Mouse (Mus musculus) hindbrain, embryonic 14.5 days (tissue): Measurements from ENCODE around the gene Ankrd33b. TPM values are rescaled to one million over a fixed set of nuclear protein-coding genes. Genes with fewer than 3 reads are reported as not detected.

Source experiments
- ATAC-seq: fragments of 200-750 bp; cut with Nextera tagmentation; 2 replicates; pipeline ENCODE4 v1.8.0; 2017; ENCODE audit warnings: moderate number of reproducible peaks, mild to moderate bottlenecking, moderate TSS enrichment, moderate library complexity; ENCODE audit not compliant: low FRiP score
- DNase-seq: peaks from one replicate; pipeline ENCODE4 v3.0.0-alpha.2; 2015; ENCODE audit warnings: low spot score
- H3K27ac ChIP-seq: fragments of 300-500 bp; sonication (generic); 2 replicates; pipeline ENCODE4 v1.5.1; 2014; ENCODE audit warnings: mild to moderate bottlenecking, moderate library complexity
- H3K27me3 ChIP-seq: fragments of 300-500 bp; sonication (generic); 2 replicates; pipeline ENCODE4 v1.6.1; 2014; ENCODE audit warnings: mild to moderate bottlenecking, low read length, mixed read lengths; ENCODE audit not compliant: control insufficient read depth, insufficient read depth
- H3K36me3 ChIP-seq: fragments of 300-500 bp; sonication (generic); replicated peaks from 2 replicates; pipeline ENCODE4 v1.6.1; 2014; ENCODE audit not compliant: control insufficient read depth, insufficient read depth
- H3K4me1 ChIP-seq: fragments of 300-500 bp; sonication (generic); replicated peaks from 2 replicates; pipeline ENCODE4 v1.6.1; 2014; ENCODE audit warnings: antibody characterized with exemption, low read length, mixed read lengths; ENCODE audit not compliant: control insufficient read depth, insufficient read depth
- H3K4me2 ChIP-seq: fragments of 300-500 bp; sonication (generic); replicated peaks from 2 replicates; pipeline ENCODE4 v1.6.1; 2014; ENCODE audit warnings: mild to moderate bottlenecking, moderate library complexity
- H3K4me3 ChIP-seq: fragments of 300-500 bp; sonication (generic); replicated peaks from 2 replicates; pipeline ENCODE4 v1.5.1; 2014; ENCODE audit warnings: mild to moderate bottlenecking, low read length
- H3K9ac ChIP-seq: fragments of 300-500 bp; sonication (generic); 2 replicates; pipeline ENCODE4 v1.6.1; 2014
- H3K9me3 ChIP-seq: fragments of 300-500 bp; sonication (generic); 2 replicates; pipeline ENCODE4 v1.6.1; 2016; ENCODE audit warnings: low read length; ENCODE audit not compliant: control insufficient read depth
- WGBS: fragments of 180-500 bp; shearing (Covaris S2); extraction: QIAGEN DNeasy Blood & Tissue Kit; methylation state at CpG from one replicate; pipeline ENCODE4 v1.1.7; 2014; 5-methylcytosine and 5-hydroxymethylcytosine counted together
- polyA plus RNA-seq: library from polyadenylated mRNA; unstranded; fragments of >200 nt; fragmentation: Nextera tagmentation; extraction: Ambion mirVana; gene quantifications from 2 replicates; pipeline ENCODE4 v1.2.1, GENCODE M21; 2014

The Ankrd33b gene
- polyA plus RNA-seq, 1 experiment from 2014 or later: 1.3 TPM

DNA sequence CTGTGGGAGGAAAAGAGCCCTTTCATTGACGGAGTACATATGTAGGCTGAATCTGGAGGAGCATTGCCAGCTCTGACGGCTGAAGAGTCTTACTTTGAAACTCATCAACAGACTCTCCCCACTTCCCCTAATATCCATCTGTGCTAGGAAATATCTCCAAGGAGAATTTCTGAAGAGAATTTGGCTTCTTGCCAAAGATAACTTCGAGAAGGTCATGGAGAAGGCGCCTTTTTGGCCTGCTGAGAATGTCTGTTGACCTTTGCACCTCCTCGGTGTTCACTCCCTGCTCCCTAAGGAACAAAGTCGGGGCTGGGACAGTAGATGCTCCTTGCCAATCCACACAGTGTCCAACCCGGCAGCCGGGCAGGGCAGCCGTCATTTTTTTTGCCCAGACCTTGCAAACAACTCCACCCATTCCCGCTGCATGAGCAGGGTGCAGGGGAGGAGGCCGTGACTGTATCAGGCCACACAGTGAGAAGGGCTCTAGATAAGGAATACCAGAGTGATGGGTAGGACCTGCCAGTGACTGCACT lies 14.5 kb upstream of the Ankrd33b start:
- H3K4me3 ChIP-seq: no peak overlapping the region
- H3K9me3 ChIP-seq: 0 out of 2 replicates have a peak, but pooled peaks cover 3% of the 10 kb centered on the region
- no peak for ATAC-seq
- H3K4me2 ChIP-seq: no peak overlapping the region
- H3K36me3 ChIP-seq: no peaks in the 10 kb centered on the region
- no peaks in the 10 kb centered on the region for H3K4me1 ChIP-seq
- 68% methylated on average over 11 of the region's 11 CpGs for WGBS
- no peak overlapping the region for H3K27ac ChIP-seq
- DNase-seq: peak; percentile 24
- H3K9ac ChIP-seq: no peak overlapping the region
- H3K27me3 ChIP-seq: no peaks in the 10 kb centered on the region

GRCm38 (mm10) chr15:31379471-31379870 lies 11.9 kb upstream of the Ankrd33b start:
- no peak overlapping the region for H3K4me2 ChIP-seq

GRCm38 (mm10) chr15:31375212-31375611 lies 7.7 kb upstream of the Ankrd33b start:
- 57% methylated on average over 4 of the region's 4 CpGs for WGBS
- ATAC-seq (no peak), DNase-seq (no peak)
- no peaks in the 10 kb centered on the region for H3K36me3 ChIP-seq
- no peak overlapping the region for H3K4me3 ChIP-seq
- no peak overlapping the region for H3K4me2 ChIP-seq
- H3K27me3 ChIP-seq: peaks cover 4% of the 10 kb centered on the region
- H3K9ac ChIP-seq: no peak overlapping the region
- H3K9me3 ChIP-seq: no peaks in the 10 kb centered on the region
- H3K27ac ChIP-seq: no peak overlapping the region
- no peaks in the 10 kb centered on the region for H3K4me1 ChIP-seq

More at GRCm38 (mm10) chr15:31379471-31379870, 11.9 kb upstream of the Ankrd33b start:
- no peak overlapping the region for H3K4me3 ChIP-seq
- H3K4me1 ChIP-seq: no peaks in the 10 kb centered on the region
- no peaks in the 10 kb centered on the region for H3K36me3 ChIP-seq
- H3K9ac ChIP-seq: no peak overlapping the region
- DNase-seq (no peak), ATAC-seq (no peak)
- no peaks in the 10 kb centered on the region for H3K9me3 ChIP-seq
- H3K27ac ChIP-seq: no peak overlapping the region
- no peaks in the 10 kb centered on the region for H3K27me3 ChIP-seq
- 90% methylated on average over 3 of the region's 3 CpGs for WGBS

GRCm38 (mm10) chr15:31369125-31369612 lies 1.6 kb upstream of the Ankrd33b start:
- Histone ChIP-seq H3K27me3 (peaks cover 55% of the 10 kb centered on the region), H3K4me2 (no peak overlapping the region), H3K9me3 (no peaks in the 10 kb centered on the region), H3K27ac (no peak overlapping the region), H3K9ac (no peak overlapping the region), H3K36me3 (no peaks in the 10 kb centered on the region), H3K4me1 (peaks cover 23% of the 10 kb centered on the region), H3K4me3 (no peak overlapping the region)
- no peak for DNase-seq
- ATAC-seq: no peak
- 14% methylated on average over 12 of the region's 12 CpGs for WGBS

- H3K4me2 ChIP-seq: no peak overlapping the region
- WGBS: 25% methylated on average over 8 of the region's 8 CpGs
- H3K27ac ChIP-seq: no peak overlapping the region
- H3K4me3 ChIP-seq: no peak overlapping the region
- H3K4me1 ChIP-seq: peaks cover 23% of the 10 kb centered on the region
- ATAC-seq (no peak), DNase-seq (no peak)
- no peaks in the 10 kb centered on the region for H3K9me3 ChIP-seq
- no peaks in the 10 kb centered on the region for H3K36me3 ChIP-seq
- peaks cover 55% of the 10 kb centered on the region for H3K27me3 ChIP-seq
- H3K9ac ChIP-seq: no peak overlapping the region
Observed at GRCm38 (mm10) chr15:31368556-31368955, 1.0 kb upstream of the Ankrd33b start.

DNA sequence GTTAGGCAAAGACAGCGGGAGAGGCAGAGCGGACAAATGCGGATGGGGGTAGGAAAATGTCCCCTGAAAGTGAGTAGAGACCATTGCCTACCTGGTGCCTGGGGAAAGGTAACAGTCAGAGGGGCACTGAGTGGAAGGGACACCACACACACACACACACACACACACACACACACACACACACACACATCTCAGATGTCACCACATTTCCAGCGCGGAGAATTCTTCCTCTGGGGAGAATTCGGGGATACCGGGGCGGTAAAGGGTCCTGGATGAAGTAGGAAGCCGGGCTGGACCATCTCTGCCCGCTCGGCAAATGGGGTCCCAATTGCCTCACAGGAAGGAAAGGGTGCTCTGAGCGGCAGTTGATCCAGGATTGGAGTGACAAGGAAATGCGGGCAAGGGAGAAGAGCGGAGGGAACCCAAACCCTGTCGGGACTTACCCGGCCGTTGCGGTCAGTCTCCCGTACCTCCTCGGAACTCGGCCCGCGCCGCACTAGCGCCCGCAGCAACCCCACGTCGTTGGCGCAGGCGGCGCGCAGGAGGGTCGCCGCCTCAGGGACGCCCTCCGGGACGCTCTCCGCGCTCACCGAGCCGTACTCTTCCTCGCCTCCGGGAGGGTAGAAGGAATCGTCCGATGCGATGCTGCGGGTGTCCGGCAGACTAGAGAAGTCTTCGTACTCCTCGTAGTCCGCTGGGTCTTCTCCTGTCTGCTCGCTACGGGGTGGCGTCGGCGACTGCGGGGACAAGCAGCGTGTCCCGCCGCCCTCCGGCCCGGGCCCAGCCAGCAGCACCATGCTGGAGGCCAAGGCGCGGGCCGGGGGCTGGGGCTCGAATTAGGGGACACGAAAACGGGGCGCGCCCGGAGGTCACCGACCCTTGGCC lies 688 bp downstream of the Ankrd33b start:
- peaks cover 55% of the 10 kb centered on the region for H3K27me3 ChIP-seq
- H3K36me3 ChIP-seq: no peaks in the 10 kb centered on the region
- H3K9ac ChIP-seq: peak overlapping the region; percentile 56
- H3K9me3 ChIP-seq: no peaks in the 10 kb centered on the region
- peak overlapping the region; percentile 57 for H3K4me3 ChIP-seq
- peaks cover 23% of the 10 kb centered on the region for H3K4me1 ChIP-seq
- no peak overlapping the region for H3K27ac ChIP-seq
- ATAC-seq (peak; percentile 10; the same call in 1 of the 2 replicates), DNase-seq (no peak)
- peak overlapping the region; percentile 99 for H3K4me2 ChIP-seq
- WGBS: under 1% methylated on average over 70 of the region's 72 CpGs

GRCm38 (mm10) chr15:31365720-31366591 lies 1.6 kb downstream of the Ankrd33b start:
- ATAC-seq (no peak), DNase-seq (no peak)
- no peaks in the 10 kb centered on the region for H3K9me3 ChIP-seq
- H3K27me3 ChIP-seq: peaks cover 55% of the 10 kb centered on the region
- H3K27ac ChIP-seq: no peak overlapping the region
- peaks cover 23% of the 10 kb centered on the region for H3K4me1 ChIP-seq
- H3K36me3 ChIP-seq: no peaks in the 10 kb centered on the region
- H3K9ac ChIP-seq: no peak overlapping the region; the same call in 1 of the 2 replicates
- WGBS: 3% methylated on average over 37 of the region's 37 CpGs
- H3K4me3 ChIP-seq: peak overlapping the region; percentile 57
- peak overlapping the region; percentile 99 for H3K4me2 ChIP-seq

DNA sequence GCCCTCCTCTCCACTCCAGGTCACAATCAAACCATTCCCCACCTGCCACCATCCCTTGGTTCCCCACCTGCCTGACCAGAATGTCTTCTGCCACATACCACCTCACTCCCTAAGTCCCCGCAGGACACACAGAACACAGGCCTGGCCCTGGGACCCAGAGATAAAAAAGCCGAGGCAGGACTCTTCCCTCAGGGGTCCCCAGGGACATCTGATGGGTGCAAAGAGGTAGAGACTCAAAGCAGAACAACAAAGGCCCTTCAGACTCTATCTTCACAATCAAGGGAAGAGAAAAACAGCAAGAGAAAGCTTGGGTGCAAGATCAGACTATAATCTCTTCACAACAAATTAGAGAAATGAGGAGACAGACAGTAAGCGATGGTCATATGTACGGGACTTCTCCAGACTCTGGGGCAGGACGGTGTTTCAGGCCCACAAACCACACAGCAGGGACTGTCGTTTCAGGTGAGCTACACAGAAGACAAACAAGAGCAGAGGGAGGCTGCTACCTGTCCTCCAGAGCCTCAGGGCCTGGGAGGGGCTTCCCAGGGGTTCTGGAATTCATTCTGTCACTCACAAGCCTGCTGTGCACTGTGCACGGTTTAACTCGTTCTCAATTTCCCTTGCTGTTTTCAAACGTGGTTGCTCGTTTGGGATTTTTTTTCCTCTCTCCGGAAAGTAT lies 2.3 kb downstream of the Ankrd33b start:
- no peaks in the 10 kb centered on the region for H3K9me3 ChIP-seq
- peaks cover 51% of the 10 kb centered on the region for H3K27me3 ChIP-seq
- peak overlapping the region; percentile 57; the same call in 1 of the 2 replicates for H3K4me3 ChIP-seq
- peaks cover 23% of the 10 kb centered on the region for H3K4me1 ChIP-seq
- no peak overlapping the region for H3K9ac ChIP-seq
- 18% methylated on average over 11 of the region's 11 CpGs for WGBS
- DNase-seq (no peak), ATAC-seq (no peak)
- H3K27ac ChIP-seq: no peak overlapping the region
- H3K4me2 ChIP-seq: peak overlapping the region; percentile 99
- no peaks in the 10 kb centered on the region for H3K36me3 ChIP-seq
